Mouse (Mus musculus) layer of hippocampus, postnatal 10 days (tissue): ENCODE measurements around the gene Gm28230. TPM values are rescaled to one million over a fixed set of nuclear protein-coding genes. Genes with fewer than 3 reads are reported as not detected.

Experiments
- DNase-seq, 2 experiments: peaks; one replicate each; pipeline ENCODE4 v3.0.0; 2021; ENCODE audit warnings: low spot score in 2 of 2
- microRNA-seq, 2 experiments: library from miRNA; unstranded; fragments of <30 nt; microRNA quantifications; one replicate each; pipeline ENCODE4 v1.2.0; 2021
- total RNA-seq, 2 experiments: library from RNA; stranded (reverse); gene quantifications; 2 replicates each; pipeline ENCODE4 v1.2.3; 2021

Gm28230 gene
- total RNA-seq, 2 experiments from 2014 or later, result not detected

DNA sequence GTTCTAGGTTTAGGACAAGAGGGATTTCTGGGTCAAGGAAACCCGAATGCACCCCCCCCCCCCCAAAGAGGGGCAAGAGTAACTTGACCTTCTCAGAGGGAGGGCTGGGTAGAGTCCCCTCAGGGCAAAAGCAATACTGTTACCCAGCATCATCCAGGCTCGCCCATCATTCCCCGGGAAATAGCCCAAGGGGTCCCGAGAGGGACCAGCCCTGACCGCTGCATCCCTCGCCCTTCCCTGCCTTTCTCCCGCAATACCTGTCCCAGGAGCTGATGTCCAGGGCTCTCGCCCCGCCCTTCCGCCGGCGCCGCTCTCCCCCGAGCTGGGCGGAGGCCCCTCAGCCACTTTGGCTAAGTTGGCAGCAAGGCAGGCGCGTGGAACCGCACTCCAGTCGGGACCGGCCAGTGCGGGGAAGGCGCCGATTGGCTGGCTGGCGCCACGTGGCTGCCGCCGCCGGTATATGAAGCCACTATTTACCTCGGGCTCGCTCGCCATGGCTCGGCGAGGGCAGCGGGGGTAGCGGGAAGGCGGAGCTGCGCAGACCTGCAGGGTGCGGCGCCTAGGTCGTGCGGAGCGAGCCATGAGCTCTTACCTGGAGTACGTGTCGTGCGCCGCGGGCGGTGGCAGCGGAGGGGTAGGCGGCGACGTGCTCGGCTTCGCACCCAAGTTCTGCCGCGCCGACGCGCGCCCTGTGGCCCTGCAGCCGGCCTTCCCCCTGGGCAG, 36.2 kb downstream of the Gm28230 start, which contains the start of gene Hoxd1:
TSS of gene Hoxd1 (plus strand) at position 459 of the 723 bp plus-strand sequence.
- DNase-seq, result no peak

GRCm38 (mm10) chr2:74763245-74763735, 36.8 kb downstream of the Gm28230 start:
- DNase-seq, result no peak

GRCm38 (mm10) chr2:74763976-74764375, 37.4 kb downstream of the Gm28230 start:
- no peak for DNase-seq

- no peak for DNase-seq
Observed at GRCm38 (mm10) chr2:74774359-74774758, 47.8 kb downstream of the Gm28230 start.

DNA sequence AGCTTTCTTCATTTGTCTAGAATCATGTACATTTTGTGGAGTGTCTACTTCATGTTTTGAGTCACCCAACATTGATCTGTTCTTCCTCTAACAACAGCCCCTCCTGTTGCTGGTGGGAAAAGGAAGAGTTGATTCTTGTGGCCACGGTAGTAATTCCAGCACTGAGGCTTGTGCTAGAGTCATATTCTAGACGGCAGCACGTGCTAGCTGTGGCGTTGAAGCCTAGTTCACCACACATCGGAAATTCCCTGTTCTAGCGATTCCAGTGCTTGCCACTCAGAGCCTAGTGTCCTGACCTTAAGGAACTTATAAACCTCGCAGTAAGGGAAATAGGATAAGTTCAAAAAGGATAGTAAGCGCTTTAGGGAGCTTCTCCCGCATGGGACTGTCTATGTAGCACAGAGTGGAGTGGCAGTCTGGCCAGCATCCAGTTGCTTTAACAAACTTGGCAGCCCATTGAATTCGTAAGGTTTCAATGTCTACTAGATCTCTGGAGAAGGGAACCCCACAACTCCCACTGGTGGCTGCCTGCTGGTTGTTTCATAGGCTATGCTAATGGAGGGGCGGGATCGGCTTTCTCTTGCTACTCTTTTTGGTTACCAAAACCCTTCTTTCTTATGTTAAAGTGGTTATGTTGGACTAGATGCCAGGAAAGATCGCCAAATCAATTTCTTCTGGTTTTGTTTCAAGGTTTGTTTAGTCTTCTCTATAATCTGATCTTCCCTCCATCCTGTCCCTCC, 51.2 kb downstream of the Gm28230 start:
- DNase-seq, result no peak

DNA sequence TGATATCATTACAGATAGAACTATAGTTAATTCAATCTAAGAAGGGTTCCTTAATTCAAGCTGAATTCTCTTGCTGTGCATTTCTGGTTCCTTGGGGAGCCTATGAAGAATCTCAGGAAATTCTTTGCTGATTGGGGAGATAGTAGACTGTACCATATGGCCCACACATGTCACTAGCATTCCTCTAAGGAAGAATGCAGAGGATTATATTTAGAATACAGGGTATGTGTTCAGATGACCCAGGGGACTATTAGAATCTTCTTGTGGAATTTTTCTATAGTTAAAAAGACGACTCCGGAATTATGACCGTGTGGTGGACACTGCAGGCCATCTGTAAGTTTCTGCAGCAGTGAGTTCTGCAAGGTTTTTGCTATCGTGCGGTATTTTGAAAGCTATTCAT, 54.9 kb downstream of the Gm28230 start:
- no peak for DNase-seq

- no peak for DNase-seq
Observed at GRCm38 (mm10) chr2:74795531-74795930, 69.0 kb downstream of the Gm28230 start.

Small RNAs within 50 kb of the gene (microRNA-seq; reads per million reads assigned to microRNA genes)
- 0 reads per million in 2 experiments for gene Gm44463
- 23.1 to 26.4 reads per million in 2 experiments for gene Mir10b

Other genes starting within 250 kb of the Gm28230 start
- 10 to 100 TPM; 52.2 to 63.7 TPM for gene Lnpk, start 147.3 kb upstream of the Gm28230 start, total RNA-seq
- gene Evx2, start 67.2 kb upstream of the Gm28230 start, total RNA-seq, result not detected
- not detected for gene Hoxd13, start 58.4 kb upstream of the Gm28230 start, total RNA-seq
- not detected for gene Hoxd12, start 51.7 kb upstream of the Gm28230 start, total RNA-seq
- gene Hoxd11, start 47.2 kb upstream of the Gm28230 start, total RNA-seq, result not detected
- gene Hoxd10, start 34.8 kb upstream of the Gm28230 start, total RNA-seq, result not detected
- not detected for gene Hoxd9, start 29.0 kb upstream of the Gm28230 start, total RNA-seq
- under 1 TPM in 1 of 2 experiments, not detected in 1; 0.23 TPM for gene Hoxd8, start 22.1 kb upstream of the Gm28230 start, total RNA-seq
- not detected for gene Hoxd3, start 14.8 kb upstream of the Gm28230 start, total RNA-seq
- not detected for gene Hoxd4, start 14.8 kb upstream of the Gm28230 start, total RNA-seq
- not detected for gene Hoxd1, start 36.3 kb downstream of the Gm28230 start, total RNA-seq
- 10 to 100 TPM; 54.4 to 63.7 TPM for gene Mtx2, start 99.1 kb downstream of the Gm28230 start, total RNA-seq